Mouse (Mus musculus) left cerebral cortex, postnatal 36 days (tissue): ENCODE data around the gene Ms4a2. TPM values are rescaled to one million over a fixed set of nuclear protein-coding genes. Genes with fewer than 3 reads are reported as not detected.

Source experiments
- DNase-seq, 2 experiments: peaks; one replicate each; pipeline ENCODE4 v3.0.0; 2021 to 2022; ENCODE audit warnings: low spot score in 2 of 2, mixed read lengths in 1 of 2
- intact Hi-C: fragments of 180-260 bp; cut with DNase I; formaldehyde crosslinking; loops from one replicate; pipeline ENCODE4 v1.15.1; 2025
- total RNA-seq, 2 experiments: library from RNA; stranded (reverse); gene quantifications; 2 replicates each; pipeline ENCODE4 v1.2.3; 2021

Ms4a2 gene
- total RNA-seq, 2 experiments from 2014 or later: not detected

GRCm38 (mm10) chr19:11602026-11602425 lies 21.5 kb downstream of the Ms4a2 start:
- intact Hi-C loops: loop anchor here (5.0 kb wide), 1 partner anchor 250 kb away; no protein-coding TSS in a partner anchor
- no peak for DNase-seq

GRCm38 (mm10) chr19:11601349-11601748 lies 22.2 kb downstream of the Ms4a2 start:
- DNase-seq: no peak
- intact Hi-C loops: loop anchor here (5.0 kb wide), 1 partner anchor 249 kb away; no protein-coding TSS in a partner anchor

- no peak for DNase-seq
- intact Hi-C loops: no loop called here
These were observed 33.5 kb downstream of the Ms4a2 start for GRCm38 (mm10) chr19:11589891-11590449.

- intact Hi-C loops: no loop called here
These were observed 34.3 kb downstream of the Ms4a2 start for GRCm38 (mm10) chr19:11589205-11589604.

GRCm38 (mm10) chr19:11574965-11575364 lies 48.6 kb downstream of the Ms4a2 start:
- no peak for DNase-seq
- intact Hi-C loops: no loop called here

More at GRCm38 (mm10) chr19:11589205-11589604, 34.3 kb downstream of the Ms4a2 start:
- no peak for DNase-seq

Other genes with a start within 250 kb of the Ms4a2 start
- gene Ms4a4a, start 248.2 kb downstream of the Ms4a2 start, total RNA-seq: under 1 TPM; 0.94 to 1.00 TPM
- under 1 TPM in 1 of 2 experiments, not detected in 1; 0.23 TPM for gene Ms4a4c, start 218.9 kb downstream of the Ms4a2 start, total RNA-seq
- gene Ms4a4b, start 180.2 kb downstream of the Ms4a2 start, total RNA-seq: not detected
- 1 to 10 TPM; 1.7 TPM for gene Ms4a6c, start 154.4 kb downstream of the Ms4a2 start, total RNA-seq
- 1 to 10 TPM in 1 of 2 experiments, under 1 TPM in 1; 0.59 to 1.2 TPM for gene Gm8369, start 137.8 kb downstream of the Ms4a2 start, total RNA-seq
- gene Ms4a6b, start 107.2 kb downstream of the Ms4a2 start, total RNA-seq: 1 to 10 TPM in 1 of 2 experiments, under 1 TPM in 1; 0.94 to 1.5 TPM
- not detected for gene Ms4a4d, start 86.9 kb downstream of the Ms4a2 start, total RNA-seq
- gene Ms4a6d, start 18.9 kb downstream of the Ms4a2 start, total RNA-seq: 1 to 10 TPM; 1.3 to 1.6 TPM
- not detected for gene Ms4a3, start 17.1 kb upstream of the Ms4a2 start, total RNA-seq
- gene Oosp2, start 36.8 kb upstream of the Ms4a2 start, total RNA-seq: not detected
- not detected for gene Oosp1, start 67.4 kb upstream of the Ms4a2 start, total RNA-seq
- gene Oosp3, start 73.3 kb upstream of the Ms4a2 start, total RNA-seq: not detected
- gene Gif, start 123.8 kb upstream of the Ms4a2 start, total RNA-seq: not detected
- 10 to 100 TPM; 40.6 to 42.7 TPM for gene Mrpl16, start 146.7 kb upstream of the Ms4a2 start, total RNA-seq
- gene Stx3, start 195.7 kb upstream of the Ms4a2 start, total RNA-seq: 10 to 100 TPM; 22.9 to 30.1 TPM
- gene Olfr1417, start 215.5 kb upstream of the Ms4a2 start, total RNA-seq: not detected
- gene Olfr1418, start 237.3 kb upstream of the Ms4a2 start, total RNA-seq: not detected